Mouse (Mus musculus) heart, adult 2 months (tissue): ENCODE data around the gene Supt5. TPM values are rescaled to one million over a fixed set of nuclear protein-coding genes. Genes with fewer than 3 reads are reported as not detected.

Experiments
- DNase-seq, 2 experiments: peaks; one replicate each; pipeline ENCODE4 v3.0.0; 2021
- H3K27ac ChIP-seq: fragments of 200-600 bp; 2 replicates; pipeline ENCODE4 v1.8.1; 2022
- H3K27me3 ChIP-seq: fragments of 200-500 bp; 2 replicates; pipeline ENCODE4 v1.6.1; 2012; ENCODE audit warnings: mild to moderate bottlenecking, low read length, inconsistent platforms, mixed read lengths; ENCODE audit not compliant: control insufficient read depth, insufficient read depth
- H3K36me3 ChIP-seq: fragments of 200-500 bp; 2 replicates; pipeline ENCODE4 v1.6.1; 2012; ENCODE audit warnings: low read length, inconsistent platforms; ENCODE audit not compliant: control insufficient read depth, insufficient read depth
- H3K4me1 ChIP-seq: fragments of 200-500 bp; 2 replicates; pipeline ENCODE4 v1.6.1; 2011; ENCODE audit warnings: low read length; ENCODE audit not compliant: control insufficient read depth, insufficient read depth
- H3K4me3 ChIP-seq: fragments of 200-600 bp; 2 replicates; pipeline ENCODE4 v1.8.1; 2022
- H3K79me2 ChIP-seq: fragments of 200-500 bp; replicated peaks from 2 replicates; pipeline ENCODE4 v1.6.1; 2012; ENCODE audit warnings: mild to moderate bottlenecking, inconsistent platforms, low read length, moderate library complexity, mixed read lengths; ENCODE audit not compliant: control insufficient read depth, insufficient read depth
- H3K9ac ChIP-seq: fragments of 200-500 bp; 2 replicates; pipeline ENCODE4 v1.6.1; 2012; ENCODE audit warnings: low read depth, mild to moderate bottlenecking, control low read depth, inconsistent platforms, low read length, mixed read lengths
- CTCF ChIP-seq: fragments of 200-600 bp; IDR thresholded peaks from 2 replicates; pipeline ENCODE4 v1.8.1; 2022; ENCODE audit warnings: antibody characterized with exemption, mild to moderate bottlenecking, moderate library complexity
- EP300 ChIP-seq: fragments of 200-500 bp; IDR thresholded peaks from 2 replicates; pipeline ENCODE4 v1.6.1; 2011; ENCODE audit warnings: low read depth, low read length, control low read depth; ENCODE audit not compliant: insufficient read depth
- POLR2A ChIP-seq: fragments of 200-500 bp; IDR thresholded peaks from 2 replicates; pipeline ENCODE4 v1.6.1; 2011; ENCODE audit warnings: mild to moderate bottlenecking, low read depth, low read length, control low read depth; ENCODE audit not compliant: insufficient read depth
- WGBS: fragments of 180-500 bp; shearing (Covaris S2); methylation state at CpG from one replicate; pipeline ENCODE4 v1.1.7; 2018; 5-methylcytosine and 5-hydroxymethylcytosine counted together
- intact Hi-C: fragments of 180-260 bp; cut with DNase I; formaldehyde crosslinking; loops from one replicate; pipeline ENCODE4 v1.15.1; 2025
- polyA plus RNA-seq: library from polyadenylated mRNA; depleted of rRNA; stranded (reverse); fragments of >200 nt; gene quantifications from 2 replicates; pipeline ENCODE4 v1.2.3, GENCODE M21; 2012
- total RNA-seq, 2 experiments: library from RNA; stranded (reverse); gene quantifications; 2 replicates each; pipeline ENCODE4 v1.2.3; 2021

Gene Supt5
- total and polyA plus RNA-seq, 3 experiments, result 52.5 to 64.3 (median 59.9) TPM

DNA sequence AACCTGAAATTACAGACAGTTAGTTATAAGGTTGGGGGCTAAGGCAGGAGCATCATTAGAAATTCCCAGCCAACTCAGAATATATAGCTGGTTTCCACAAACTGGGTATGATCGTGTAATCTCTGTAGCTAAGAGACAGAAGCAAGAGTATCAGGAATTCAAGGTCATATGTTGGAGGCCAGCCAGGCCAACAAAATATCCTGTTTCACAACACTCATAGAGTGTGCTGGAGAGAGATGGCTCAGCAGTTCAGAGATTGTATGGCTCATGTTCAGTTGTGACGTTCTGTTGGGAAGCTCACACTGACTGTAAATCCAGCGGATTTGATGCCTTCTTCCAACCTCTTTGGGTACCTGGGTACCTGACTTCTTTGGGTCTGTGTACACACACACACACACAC is 9.2 kb upstream of the Supt5 start:
- no peak overlapping the region for H3K27ac ChIP-seq
- no peaks in the 10 kb centered on the region for H3K27me3 ChIP-seq
- peaks cover 5% of the 10 kb centered on the region; the same call in 1 of the 2 replicates for H3K36me3 ChIP-seq
- intact Hi-C loops, result no loop called here
- H3K9ac ChIP-seq, result no peak overlapping the region; the same call in 1 of the 2 replicates
- 0 out of 2 replicates have a peak, but pooled peaks cover 3% of the 10 kb centered on the region for H3K79me2 ChIP-seq
- H3K4me3 ChIP-seq, result no peak overlapping the region
- no peak for TF ChIP-seq POLR2A
- TF ChIP-seq EP300, result no peak
- no peak for TF ChIP-seq CTCF
- DNase-seq, result no peak
- 29% methylated on average over 3 of the region's 3 CpGs for WGBS
- H3K4me1 ChIP-seq, result peaks cover 6% of the 10 kb centered on the region

DNA sequence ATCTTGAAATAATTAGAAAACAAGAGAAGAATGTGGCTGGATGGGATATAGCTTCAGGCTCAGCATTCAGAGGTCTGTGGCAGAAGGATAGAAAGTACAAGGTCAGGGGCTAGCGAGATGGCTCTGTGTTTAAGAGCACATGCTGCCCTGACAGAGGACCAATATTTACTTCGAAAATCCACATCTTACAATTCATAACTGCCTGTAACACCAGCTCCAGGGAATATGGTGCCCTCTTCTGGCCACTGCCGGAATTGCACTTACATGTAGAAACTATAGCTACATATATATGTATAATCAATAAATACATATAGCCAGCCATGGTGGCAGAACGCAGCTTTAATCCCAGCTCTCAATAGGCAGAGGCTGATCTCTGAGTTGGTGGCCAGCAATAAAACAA is 6.1 kb upstream of the Supt5 start:
- Histone ChIP-seq H3K36me3 (no peaks in the 10 kb centered on the region), H3K9ac (no peak overlapping the region; the same call in 1 of the 2 replicates), H3K79me2 (no peaks in the 10 kb centered on the region), H3K4me1 (peaks cover 1% of the 10 kb centered on the region; the same call in 1 of the 2 replicates), H3K27ac (no peak overlapping the region), H3K4me3 (no peak overlapping the region), H3K27me3 (no peaks in the 10 kb centered on the region)
- under 1% methylated on average over 4 of the region's 4 CpGs for WGBS
- peak in 1 of 2 experiments; percentile 69 for DNase-seq
- intact Hi-C loops, result loop anchor here (5.0 kb wide), 1 partner anchor 67 kb away; the partner anchor contains the start of gene Eid2b
- TF ChIP-seq POLR2A (no peak), CTCF (peak; percentile 85), EP300 (peak; percentile 18; the same call in 1 of the 2 replicates)

DNA sequence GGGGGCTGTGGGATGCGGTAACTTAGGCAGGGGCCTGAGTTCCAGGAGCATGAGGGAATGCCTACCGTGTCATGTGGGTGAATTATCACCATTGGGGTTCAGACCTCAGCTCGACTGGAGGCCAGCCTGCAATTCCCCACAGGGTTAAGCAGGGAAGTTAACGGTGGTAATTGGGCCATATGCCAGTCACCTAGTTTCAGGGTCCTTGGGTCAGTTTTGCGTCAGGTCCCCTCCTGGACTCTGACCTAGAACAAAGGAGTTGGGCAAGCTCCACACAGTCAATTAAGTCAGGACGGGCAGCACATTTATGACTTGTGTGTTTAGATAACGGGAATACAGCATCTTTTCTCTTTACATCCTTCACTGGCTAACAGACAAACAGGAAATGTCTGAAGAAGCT is 2.8 kb upstream of the Supt5 start:
- TF ChIP-seq EP300 (no peak), POLR2A (no peak), CTCF (no peak)
- Histone ChIP-seq H3K9ac (no peak overlapping the region), H3K4me3 (no peak overlapping the region), H3K27ac (no peak overlapping the region), H3K27me3 (no peaks in the 10 kb centered on the region), H3K36me3 (peaks cover 5% of the 10 kb centered on the region; the same call in 1 of the 2 replicates), H3K79me2 (peaks cover 6% of the 10 kb centered on the region), H3K4me1 (peaks cover 3% of the 10 kb centered on the region; the same call in 1 of the 2 replicates)
- 32% methylated on average over 7 of the region's 7 CpGs for WGBS
- DNase-seq, result no peak
- intact Hi-C loops, result loop anchor here (5.0 kb wide), 1 partner anchor 64 kb away; the partner anchor contains the start of gene Eid2b

DNA sequence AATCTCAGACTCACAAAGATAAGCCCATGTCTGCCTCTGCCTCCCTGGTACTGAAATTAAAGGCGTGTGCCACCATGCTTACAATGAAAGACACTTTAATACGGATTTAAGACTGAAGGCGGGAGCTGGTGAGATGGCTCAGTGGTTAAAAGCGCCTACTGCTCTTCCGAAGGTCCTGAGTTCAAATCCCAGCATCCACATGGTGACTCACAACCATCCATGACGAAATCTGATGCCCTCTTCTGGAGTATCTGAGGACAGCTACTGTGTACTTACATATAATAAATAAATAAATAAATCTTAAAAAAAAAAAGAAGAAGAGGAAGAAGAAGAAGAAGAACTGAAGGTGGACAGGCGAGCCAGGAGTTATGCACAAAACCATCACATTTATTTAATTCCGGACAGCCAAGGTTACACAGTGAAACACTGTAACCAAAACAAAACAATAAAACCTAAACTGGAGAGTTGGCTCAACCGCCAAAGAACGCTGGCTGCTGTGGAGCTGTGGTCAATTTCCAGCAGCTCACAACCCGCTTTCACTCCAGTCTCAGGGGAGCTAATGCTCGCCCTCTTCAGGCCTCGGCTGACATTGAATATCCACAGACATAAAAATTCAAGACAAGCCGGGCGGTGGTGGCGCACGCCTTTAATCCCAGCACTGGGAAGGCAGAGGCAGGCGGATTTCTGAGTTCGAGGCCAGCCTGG is 819 bp upstream of the Supt5 start:
- DNase-seq, result peak; percentile 67 to 75
- Histone ChIP-seq H3K4me1 (peaks cover 6% of the 10 kb centered on the region), H3K79me2 (peaks cover 8% of the 10 kb centered on the region), H3K9ac (no peak overlapping the region), H3K27me3 (no peaks in the 10 kb centered on the region), H3K4me3 (peak overlapping the region; percentile 96), H3K36me3 (peaks cover 5% of the 10 kb centered on the region; the same call in 1 of the 2 replicates), H3K27ac (peak overlapping the region; percentile 90)
- intact Hi-C loops, result no loop called here
- WGBS, result 56% methylated on average over 19 of the region's 19 CpGs
- TF ChIP-seq CTCF (peak; percentile 64), EP300 (no peak), POLR2A (no peak)

DNA sequence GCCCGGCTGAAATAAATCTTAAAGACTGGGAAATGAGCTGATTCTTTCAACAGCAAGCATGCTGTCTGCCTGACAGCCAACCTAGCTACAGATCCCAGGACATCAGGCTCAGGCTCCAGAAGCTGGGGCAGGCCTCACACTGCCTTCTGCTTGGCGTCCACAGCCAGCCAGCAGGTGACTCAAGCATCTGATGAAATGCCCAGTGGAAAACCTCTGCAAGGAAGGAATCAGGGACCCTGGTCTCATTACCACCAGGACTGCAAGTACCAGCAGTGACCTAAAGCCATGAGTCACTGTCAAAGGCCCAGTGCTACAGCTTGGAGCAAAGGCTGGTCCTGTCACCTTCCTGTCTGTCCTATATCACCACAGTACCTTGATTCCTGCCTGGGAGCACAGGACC is 3.1 kb downstream of the Supt5 start:
- intact Hi-C loops, result no loop called here
- WGBS, result 88% methylated on average over 2 of the region's 2 CpGs

DNA sequence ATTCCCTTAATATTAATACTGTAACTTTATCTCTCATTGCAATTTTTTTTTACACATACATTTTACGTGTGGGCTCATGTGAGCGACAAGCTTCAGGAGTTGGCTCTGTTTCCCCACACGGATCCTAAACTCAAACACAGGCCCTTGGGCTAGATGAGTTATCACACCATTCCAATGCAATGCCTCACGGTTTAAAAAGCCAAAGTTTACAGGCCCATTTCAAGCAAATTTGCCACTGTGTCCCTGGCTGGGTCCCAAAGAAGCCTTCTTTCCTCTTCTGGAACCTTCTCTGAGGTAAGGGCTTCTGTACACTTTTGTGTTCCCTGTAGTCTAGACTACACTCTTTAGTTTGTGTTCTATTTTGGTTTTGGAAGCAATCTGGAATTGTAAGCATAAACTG is 4.0 kb downstream of the Supt5 start:
- H3K4me1 ChIP-seq, result peaks cover 6% of the 10 kb centered on the region

More for the DNA sequence above, 3.1 kb downstream of the Supt5 start:
- Histone ChIP-seq H3K9ac (no peak overlapping the region), H3K79me2 (peaks cover 11% of the 10 kb centered on the region), H3K4me1 (peaks cover 6% of the 10 kb centered on the region), H3K27ac (no peak overlapping the region), H3K36me3 (peaks cover 5% of the 10 kb centered on the region; the same call in 1 of the 2 replicates), H3K27me3 (no peaks in the 10 kb centered on the region), H3K4me3 (no peak overlapping the region)
- DNase-seq, result no peak
- TF ChIP-seq POLR2A, result no peak
- no peak for TF ChIP-seq CTCF
- no peak for TF ChIP-seq EP300

More for the DNA sequence above, 4.0 kb downstream of the Supt5 start:
- Histone ChIP-seq H3K9ac (no peak overlapping the region), H3K36me3 (peaks cover 5% of the 10 kb centered on the region; the same call in 1 of the 2 replicates), H3K79me2 (peaks cover 11% of the 10 kb centered on the region), H3K27me3 (no peaks in the 10 kb centered on the region), H3K27ac (no peak overlapping the region), H3K4me3 (no peak overlapping the region)
- intact Hi-C loops, result no loop called here
- no peak for TF ChIP-seq POLR2A
- no peak for TF ChIP-seq CTCF
- no peak for TF ChIP-seq EP300
- 68% methylated on average over 4 of the region's 4 CpGs for WGBS
- DNase-seq, result no peak
